Comparison of ENCODE assay signal across 9 mouse cellular contexts in genomic region chr4:114843097-114843721, GRCm38 (mm10). TPM values are rescaled to one million over a fixed set of nuclear protein-coding genes. Genes with fewer than 3 reads are reported as not detected.
DNase-seq lines count a peak whose midpoint lies in the region; ATAC-seq lines count a peak whose summit lies in the region.
"Had no signal": no experiment of that assay in that cellular context is flagged by ENCODE, and none has a peak within 500 bp of the region (broad histone marks: within the 10 kb centered on the region; RNA-seq: fewer than 3 reads in every experiment).

No protein-coding gene starts in this region.

- H3K4me1 ChIP-seq in lung, embryonic 15.5 days, result peaks cover 8% of the 10 kb centered on the region
- H3K4me1 ChIP-seq in forebrain, embryonic 12.5 days, result peaks cover 13% of the 10 kb centered on the region
- 0 out of 2 replicates have a peak, but pooled peaks cover 5% of the 10 kb centered on the region for H3K4me1 ChIP-seq in neural tube, embryonic 14.5 days (ENCODE audit: control insufficient read depth, insufficient read depth, low read length)

- H3K9me3 ChIP-seq in lung, embryonic 15.5 days, result no peaks in the 10 kb centered on the region
- no peaks in the 10 kb centered on the region for H3K9me3 ChIP-seq in forebrain, embryonic 12.5 days
- no peaks in the 10 kb centered on the region for H3K9me3 ChIP-seq in neural tube, embryonic 14.5 days (ENCODE audit: control insufficient read depth, low read length)

- DNase-seq in lung, postnatal 10 days, result no peak
- peak; percentile 22 to 36 for DNase-seq in kidney, postnatal 36 days
- no peak for DNase-seq in urinary bladder, postnatal 4 days (ENCODE audit: low spot score in 2 of 2)
- DNase-seq in urinary bladder, postnatal 10 days (ENCODE audit: low spot score), result no peak
- no peak for DNase-seq in c-Kit-positive CD71-positive TER-119-positive erythroid progenitor cells, embryonic 14.5 days (ENCODE audit: low spot score)

- under 1% methylated on average over 51 of the region's 51 CpGs for WGBS in lung, embryonic 15.5 days
- WGBS in forebrain, embryonic 12.5 days, result 1% methylated on average over 51 of the region's 51 CpGs
- under 1% methylated on average over 51 of the region's 51 CpGs for WGBS in neural tube, embryonic 14.5 days

- H3K4me3 ChIP-seq in lung, embryonic 15.5 days, result peak overlapping the region; percentile 38
- peak overlapping the region; percentile 41 for H3K4me3 ChIP-seq in forebrain, embryonic 12.5 days (replicated peaks)
- H3K4me3 ChIP-seq in neural tube, embryonic 14.5 days (ENCODE audit: low read depth, low read length), result peak overlapping the region; percentile 40

- peak overlapping the region; percentile 75 for H3K4me2 ChIP-seq in lung, embryonic 15.5 days
- peak overlapping the region; percentile 67 for H3K4me2 ChIP-seq in forebrain, embryonic 12.5 days
- peak overlapping the region; percentile 86 for H3K4me2 ChIP-seq in neural tube, embryonic 14.5 days (ENCODE audit: low read depth, low read length)

- peak overlapping the region; percentile 29; the same call in 1 of the 2 replicates for H3K9ac ChIP-seq in lung, embryonic 15.5 days
- peak overlapping the region; percentile 42 for H3K9ac ChIP-seq in forebrain, embryonic 12.5 days
- peak overlapping the region; percentile 44 for H3K9ac ChIP-seq in neural tube, embryonic 14.5 days (replicated peaks; ENCODE audit: low read depth, low read length)
- H3K9ac ChIP-seq: liver, embryonic 14.5 days had no signal

- H3K27me3 ChIP-seq in lung, embryonic 15.5 days, result peaks cover 48% of the 10 kb centered on the region
- peaks cover 82% of the 10 kb centered on the region for H3K27me3 ChIP-seq in forebrain, embryonic 12.5 days
- H3K27me3 ChIP-seq in neural tube, embryonic 14.5 days (ENCODE audit: control insufficient read depth, insufficient read depth, low read length), result peaks cover 24% of the 10 kb centered on the region

- H3K27ac ChIP-seq in lung, embryonic 15.5 days, result no peak overlapping the region
- H3K27ac ChIP-seq in forebrain, embryonic 12.5 days, result no peak overlapping the region
- H3K27ac ChIP-seq in neural tube, embryonic 14.5 days (ENCODE audit: low read depth, low read length), result no peak overlapping the region
- H3K27ac ChIP-seq: liver, embryonic 14.5 days had no signal

- no peaks in the 10 kb centered on the region for H3K36me3 ChIP-seq in lung, embryonic 15.5 days
- H3K36me3 ChIP-seq in forebrain, embryonic 12.5 days (replicated peaks), result no peaks in the 10 kb centered on the region
- H3K36me3 ChIP-seq in neural tube, embryonic 14.5 days (ENCODE audit: control insufficient read depth, insufficient read depth, low read length), result no peaks in the 10 kb centered on the region

- peak; percentile 43 for ATAC-seq in lung, embryonic 15.5 days (ENCODE audit: borderline replicate concordance, extremely low read depth, low FRiP score, low TSS enrichment)
- peak; percentile 44; the same call in 1 of the 2 replicates for ATAC-seq in forebrain, embryonic 12.5 days (ENCODE audit: low FRiP score)
- ATAC-seq in neural tube, embryonic 14.5 days (ENCODE audit: low read depth), result peak; percentile 68; the same call in 1 of the 2 replicates

RNA-seq across cellular contexts. Expression of gene Gm12830, which starts 21.7 kb away (rescaled TPM):
- polyA plus RNA-seq in lung, embryonic 15.5 days (2015; fragmentation: Nextera tagmentation; extraction: Ambion mirVana), result not detected in 2 replicates
- 0.08 TPM in 1 of 2 replicates, not detected in the other for polyA plus RNA-seq in forebrain, embryonic 12.5 days (2016; fragmentation: Nextera tagmentation; extraction: Ambion mirVana)
- polyA plus RNA-seq in neural tube, embryonic 14.5 days (2014; fragmentation: Nextera tagmentation; extraction: Ambion mirVana), result not detected in 2 replicates
- polyA plus RNA-seq: liver, embryonic 14.5 days had no signal

Comparison
In these comparisons a context has a peak if more than half of its experiments do, and no peak if none do; other contexts are left out.
1. DNase-seq: peak in kidney, postnatal 36 days (2 of 2); none in lung, postnatal 10 days (single experiment), urinary bladder, postnatal 4 days (0 of 2), urinary bladder, postnatal 10 days (single experiment) and c-Kit-positive CD71-positive TER-119-positive erythroid progenitor cells, embryonic 14.5 days (single experiment).
2. Peak in every context shown above with its lines, with median percentiles within 50 percentile points of each other: ATAC-seq, H3K4me2 ChIP-seq, H3K4me3 ChIP-seq and H3K9ac ChIP-seq.